Mouse (Mus musculus) heart, embryonic 14.5 days (tissue): ENCODE measurements at regions not wholly inside any gene's neighbourhood (a gene's known extent, or its start where the extent isn't known, plus 50 kb on each side); places are given as distances from the start of the nearest gene placed in this dataset.
A peak's percentile ranks its signal among the peaks of the same experiment; 100 is the strongest.

Experiments
- ATAC-seq: fragments of 200-750 bp; cut with Nextera tagmentation; 2 replicates; pipeline ENCODE4 v1.8.0; 2017; ENCODE audit warnings: low read depth, moderate TSS enrichment; ENCODE audit not compliant: insufficient number of reproducible peaks, insufficient read depth, low FRiP score
- H3K27ac ChIP-seq, 2 experiments: fragments of 200-500 bp in 1 of 2; fragments of 300-500 bp in 1 of 2; sonication (generic) in 1 of 2; replicated peaks in 1 of 2; 2 replicates each; pipeline ENCODE4 v1.5.1; 2012 to 2014; ENCODE audit warnings: low read depth in 2 of 2, low read length in 2 of 2, control low read depth in 1 of 2, mild to moderate bottlenecking in 1 of 2, mixed read lengths in 1 of 2; ENCODE audit not compliant: control insufficient read depth in 1 of 2, insufficient read depth in 1 of 2
- H3K27me3 ChIP-seq: fragments of 300-500 bp; sonication (generic); 2 replicates; pipeline ENCODE4 v1.6.1; 2014; ENCODE audit warnings: mild to moderate bottlenecking, low read length, control low read depth; ENCODE audit not compliant: control insufficient read depth, insufficient read depth
- H3K36me3 ChIP-seq: fragments of 300-500 bp; sonication (generic); 2 replicates; pipeline ENCODE4 v1.6.1; 2014; ENCODE audit warnings: mild to moderate bottlenecking, control low read depth, low read length, mixed read lengths; ENCODE audit not compliant: control insufficient read depth, insufficient read depth
- H3K4me1 ChIP-seq, 2 experiments: fragments of 200-500 bp in 1 of 2; fragments of 300-500 bp in 1 of 2; sonication (generic) in 1 of 2; 2 replicates each; pipeline ENCODE4 v1.6.1; 2012 to 2014; ENCODE audit warnings: low read length in 2 of 2, control low read depth in 1 of 2, mixed read lengths in 1 of 2; ENCODE audit not compliant: control insufficient read depth in 2 of 2, insufficient read depth in 2 of 2
- H3K4me2 ChIP-seq: fragments of 300-500 bp; sonication (generic); 2 replicates; pipeline ENCODE4 v1.6.1; 2014; ENCODE audit warnings: mild to moderate bottlenecking, low read length
- H3K4me3 ChIP-seq, 2 experiments: fragments of 200-500 bp in 1 of 2; fragments of 300-500 bp in 1 of 2; sonication (generic) in 1 of 2; 2 replicates each; pipeline ENCODE4 v1.5.1; 2012 to 2014; ENCODE audit warnings: low read length in 2 of 2, mild to moderate bottlenecking in 2 of 2, control low read depth in 1 of 2, low read depth in 1 of 2, moderate library complexity in 1 of 2; ENCODE audit not compliant: control insufficient read depth in 1 of 2, insufficient read depth in 1 of 2
- H3K9ac ChIP-seq: fragments of 300-500 bp; sonication (generic); 2 replicates; pipeline ENCODE4 v1.6.1; 2014; ENCODE audit warnings: mild to moderate bottlenecking, low read length
- H3K9me3 ChIP-seq: fragments of 300-500 bp; sonication (generic); 2 replicates; pipeline ENCODE4 v1.6.1; 2016; ENCODE audit warnings: low read length, control low read depth; ENCODE audit not compliant: control insufficient read depth
- WGBS: fragments of 180-500 bp; shearing (Covaris S2); extraction: QIAGEN DNeasy Blood & Tissue Kit; methylation state at CpG from one replicate; pipeline ENCODE4 v1.1.7; 2014; 5-methylcytosine and 5-hydroxymethylcytosine counted together

DNA sequence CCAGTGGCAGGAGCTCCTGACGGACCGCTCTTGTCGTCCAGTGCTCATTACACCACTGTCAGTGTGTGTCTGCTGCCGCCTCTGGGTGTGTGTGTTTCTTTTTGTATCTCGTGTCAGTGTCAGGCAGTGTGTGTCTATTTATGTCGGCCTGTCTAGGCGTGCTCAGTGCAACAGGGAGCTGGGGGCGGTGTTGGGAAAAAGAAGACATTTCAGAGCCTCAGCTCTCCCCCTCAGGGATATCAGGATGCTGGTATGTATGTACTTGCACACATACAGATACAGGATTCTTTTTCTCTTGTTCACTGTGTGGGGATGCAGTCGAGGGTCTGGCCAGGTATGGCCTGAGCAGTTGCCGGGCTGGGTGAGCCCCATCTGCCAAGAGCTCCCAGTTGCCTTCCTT, 58.8 kb upstream of the Polg start:
- Histone ChIP-seq H3K4me2 (no peak overlapping the region), H3K27me3 (peaks cover 66% of the 10 kb centered on the region), H3K9me3 (no peaks in the 10 kb centered on the region), H3K27ac (no peak overlapping the region), H3K4me1 (peaks cover 22% of the 10 kb centered on the region in 2 experiments), H3K4me3 (no peak overlapping the region), H3K9ac (no peak overlapping the region), H3K36me3 (no peaks in the 10 kb centered on the region)
- ATAC-seq: no peak
- WGBS: 43% methylated on average over 10 of the region's 10 CpGs

DNA sequence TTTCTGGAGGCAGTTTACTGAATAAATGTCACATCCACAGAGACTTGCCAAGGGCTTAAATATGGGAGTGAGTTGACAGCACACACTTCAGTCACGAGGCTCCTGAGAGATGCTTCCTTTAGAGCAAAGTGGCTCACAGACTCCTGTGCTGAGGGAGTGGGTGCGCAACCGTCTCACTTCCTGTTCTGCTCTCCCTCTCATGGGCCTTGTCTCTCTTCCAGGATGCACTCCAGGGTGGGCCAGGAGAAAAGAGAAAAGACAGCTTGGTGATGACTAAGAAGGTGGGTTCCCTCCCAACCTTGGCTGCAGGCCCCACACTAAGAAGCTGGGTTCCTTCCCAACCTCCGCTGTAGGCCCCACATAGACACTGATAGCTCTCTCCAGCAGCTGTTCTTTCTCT, 57.5 kb upstream of the Polg start:
- Histone ChIP-seq H3K36me3 (no peaks in the 10 kb centered on the region), H3K27me3 (peaks cover 63% of the 10 kb centered on the region), H3K9ac (no peak overlapping the region), H3K27ac (no peak overlapping the region), H3K4me3 (no peak overlapping the region), H3K4me1 (peaks cover 24 to 27% of the 10 kb centered on the region in 2 experiments), H3K4me2 (no peak overlapping the region), H3K9me3 (no peaks in the 10 kb centered on the region)
- ATAC-seq: no peak
- WGBS: 68% methylated on average over 4 of the region's 4 CpGs

DNA sequence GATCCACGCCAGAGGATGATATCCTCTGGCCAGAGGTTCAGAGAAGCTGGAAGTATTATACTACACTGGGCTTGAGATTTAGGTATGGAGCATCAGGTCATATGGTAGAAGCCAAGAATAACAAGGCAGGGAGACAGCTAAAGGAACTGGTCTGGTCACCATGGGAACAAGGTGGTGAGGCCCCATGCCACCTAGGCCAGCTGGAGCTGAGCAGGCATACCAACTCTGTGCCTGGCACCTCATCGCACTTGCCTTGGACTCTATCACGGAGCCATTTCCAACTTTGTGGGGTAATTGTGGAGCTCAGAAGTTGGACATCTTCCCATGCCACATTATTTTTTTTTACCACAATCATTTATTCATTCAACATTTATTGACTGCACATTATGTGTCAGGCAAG, 55.9 kb upstream of the Polg start:
- Histone ChIP-seq H3K36me3 (no peaks in the 10 kb centered on the region), H3K4me1 (peaks cover 24 to 27% of the 10 kb centered on the region in 2 experiments), H3K9ac (no peak overlapping the region), H3K27ac (no peak overlapping the region), H3K9me3 (no peaks in the 10 kb centered on the region), H3K4me3 (no peak overlapping the region), H3K4me2 (no peak overlapping the region), H3K27me3 (peaks cover 63% of the 10 kb centered on the region)
- WGBS: 82% methylated on average over 3 of the region's 3 CpGs
- no peak for ATAC-seq

GRCm38 (mm10) chr7:79521259-79521658, 55.1 kb upstream of the Polg start:
- H3K27me3 ChIP-seq: peaks cover 64% of the 10 kb centered on the region
- no peak for ATAC-seq
- WGBS: 27% methylated on average over 5 of the region's 5 CpGs
- H3K9ac ChIP-seq: no peak overlapping the region
- H3K9me3 ChIP-seq: no peaks in the 10 kb centered on the region
- H3K4me3 ChIP-seq: no peak overlapping the region
- no peak overlapping the region for H3K27ac ChIP-seq
- H3K36me3 ChIP-seq: no peaks in the 10 kb centered on the region
- no peak overlapping the region for H3K4me2 ChIP-seq
- H3K4me1 ChIP-seq: peaks cover 24 to 27% of the 10 kb centered on the region in 2 experiments

DNA sequence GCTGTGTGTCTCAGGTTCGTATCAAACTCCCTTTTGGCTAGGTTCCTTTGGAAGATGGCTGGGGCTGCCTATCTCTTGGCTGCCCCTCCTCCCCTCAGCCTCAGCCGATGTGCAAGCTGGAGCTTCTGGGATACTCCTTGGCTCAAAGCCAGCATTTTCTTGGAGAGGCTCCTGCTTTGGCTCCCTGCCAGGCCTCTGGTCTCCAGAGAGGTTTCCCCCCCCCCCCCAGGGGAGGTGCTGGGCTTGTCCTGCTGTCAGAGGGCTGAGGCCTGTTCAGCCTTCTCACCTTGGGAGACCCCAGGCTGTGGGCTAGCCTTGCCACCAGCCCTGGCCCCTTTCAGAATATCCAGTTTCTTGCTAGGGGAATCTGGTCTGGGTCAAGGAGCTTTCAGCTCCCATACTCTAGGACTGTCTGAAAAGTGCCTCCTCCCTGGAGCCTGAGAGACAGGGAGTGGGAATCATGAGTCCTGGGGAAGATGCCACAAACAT, 54.1 kb upstream of the Polg start:
- peak; percentile 68 for ATAC-seq
- Histone ChIP-seq H3K4me3 (no peak overlapping the region), H3K4me1 (peaks cover 19% of the 10 kb centered on the region in 2 experiments), H3K27me3 (peaks cover 70% of the 10 kb centered on the region), H3K27ac (no peak overlapping the region), H3K9me3 (no peaks in the 10 kb centered on the region), H3K36me3 (no peaks in the 10 kb centered on the region), H3K9ac (no peak overlapping the region), H3K4me2 (no peak overlapping the region; the same call in 1 of the 2 replicates)
- WGBS: 2% methylated on average over 2 of the region's 2 CpGs

DNA sequence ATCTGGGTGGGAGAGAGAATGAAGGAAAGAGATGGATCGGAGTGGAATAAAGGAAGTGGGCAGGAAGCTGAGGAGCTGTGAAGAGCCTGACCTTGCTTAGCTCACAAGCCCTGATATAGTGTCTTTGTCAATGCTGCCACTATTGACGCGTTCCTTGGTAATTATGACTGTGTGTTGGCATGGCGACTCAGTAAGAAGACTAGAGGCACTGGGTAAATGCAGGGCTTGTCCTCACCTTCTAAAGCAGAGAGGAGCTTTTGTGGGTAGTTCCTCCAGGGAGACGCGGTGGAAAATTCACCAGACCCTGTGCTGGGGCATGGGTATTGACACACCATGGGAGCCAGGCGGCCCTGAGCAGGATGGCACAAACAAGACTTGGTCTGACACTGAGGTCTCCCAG, 52.8 kb upstream of the Polg start:
- Histone ChIP-seq H3K27me3 (peaks cover 74% of the 10 kb centered on the region), H3K9ac (no peak overlapping the region), H3K9me3 (no peaks in the 10 kb centered on the region), H3K4me1 (peaks cover 13 to 20% of the 10 kb centered on the region in 2 experiments), H3K36me3 (no peaks in the 10 kb centered on the region), H3K27ac (no peak overlapping the region), H3K4me3 (no peak overlapping the region), H3K4me2 (no peak overlapping the region)
- ATAC-seq: no peak
- WGBS: 79% methylated on average over 7 of the region's 7 CpGs

- WGBS: 69% methylated on average over 5 of the region's 5 CpGs
- no peak overlapping the region for H3K4me3 ChIP-seq
- no peak overlapping the region for H3K9ac ChIP-seq
- H3K4me1 ChIP-seq: peaks cover 13 to 20% of the 10 kb centered on the region in 2 experiments
- ATAC-seq: no peak
- no peaks in the 10 kb centered on the region for H3K9me3 ChIP-seq
- no peaks in the 10 kb centered on the region for H3K36me3 ChIP-seq
- no peak overlapping the region for H3K4me2 ChIP-seq
- no peak overlapping the region for H3K27ac ChIP-seq
- H3K27me3 ChIP-seq: peaks cover 75% of the 10 kb centered on the region
These were observed 51.6 kb upstream of the Polg start for GRCm38 (mm10) chr7:79517581-79518337.

DNA sequence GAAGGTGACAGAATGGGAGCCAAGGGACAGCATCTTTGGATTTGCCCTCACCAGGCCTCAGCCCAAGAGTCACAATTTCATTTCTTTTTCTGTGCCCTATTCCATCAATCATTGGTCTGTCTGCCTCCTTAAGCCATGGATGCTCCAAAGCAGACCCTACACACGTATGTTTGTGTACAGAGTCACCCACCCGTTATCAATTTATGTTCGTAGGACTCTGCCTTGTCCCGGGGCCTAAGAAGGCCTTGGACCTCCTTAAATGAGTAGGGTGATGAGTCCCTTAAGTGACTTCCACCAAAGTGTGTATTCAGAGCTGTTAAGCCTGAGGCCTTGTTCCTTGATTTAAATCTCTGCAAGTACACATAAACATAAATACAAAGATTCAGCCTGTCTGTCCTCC, 50.1 kb upstream of the Polg start:
- H3K27ac ChIP-seq: no peak overlapping the region
- no peak overlapping the region for H3K4me3 ChIP-seq
- H3K9me3 ChIP-seq: no peaks in the 10 kb centered on the region
- 89% methylated on average over 4 of the region's 4 CpGs for WGBS
- no peak overlapping the region for H3K4me2 ChIP-seq
- peaks cover 13 to 20% of the 10 kb centered on the region in 2 experiments for H3K4me1 ChIP-seq
- H3K9ac ChIP-seq: no peak overlapping the region
- no peak for ATAC-seq
- no peaks in the 10 kb centered on the region for H3K36me3 ChIP-seq
- H3K27me3 ChIP-seq: peaks cover 79% of the 10 kb centered on the region
